Mouse (Mus musculus): ENCODE measurements around the gene Sergef.

Gene Sergef

DNA sequence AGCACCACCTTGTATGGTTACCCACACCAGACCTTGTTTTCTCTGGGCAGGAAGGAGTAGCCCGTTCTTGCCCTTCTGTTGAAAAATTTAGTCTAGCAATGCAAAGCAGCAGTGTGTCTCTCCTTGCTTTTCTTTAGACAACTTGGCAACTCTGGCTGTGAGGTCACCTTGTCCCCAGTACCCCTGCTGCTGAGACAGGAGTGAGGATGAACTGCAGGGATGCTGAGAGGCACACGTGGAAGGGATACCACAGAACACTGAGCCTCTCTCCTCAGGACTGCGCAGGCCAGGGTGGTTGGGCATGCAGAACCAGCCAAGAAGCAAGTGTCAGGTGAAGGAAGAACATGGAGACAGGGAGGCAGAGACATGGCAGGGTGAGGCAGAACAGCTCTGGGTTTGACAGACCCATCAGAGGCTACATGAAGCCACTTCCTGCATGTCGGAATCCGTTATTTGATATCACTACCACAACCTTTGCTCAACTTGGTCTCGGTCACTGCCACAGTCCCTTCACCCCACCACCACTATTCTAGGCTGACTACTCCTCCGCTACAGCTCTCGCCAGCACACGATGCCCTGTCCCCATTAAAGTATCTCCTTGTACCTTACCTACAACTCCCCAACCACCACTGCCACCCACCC lies 103.0 kb downstream of the Sergef start:
- no peak for DNase-seq

GRCm38 (mm10) chr7:46535429-46535799 lies 104.2 kb downstream of the Sergef start:
- peak; percentile 58 for DNase-seq

GRCm38 (mm10) chr7:46534767-46535428 lies 104.7 kb downstream of the Sergef start:
- DNase-seq, result no peak

GRCm38 (mm10) chr7:46533518-46533917 lies 106.1 kb downstream of the Sergef start:
- DNase-seq, result no peak

- DNase-seq, result no peak
These were observed 108.3 kb downstream of the Sergef start for GRCm38 (mm10) chr7:46531345-46531744.

DNA sequence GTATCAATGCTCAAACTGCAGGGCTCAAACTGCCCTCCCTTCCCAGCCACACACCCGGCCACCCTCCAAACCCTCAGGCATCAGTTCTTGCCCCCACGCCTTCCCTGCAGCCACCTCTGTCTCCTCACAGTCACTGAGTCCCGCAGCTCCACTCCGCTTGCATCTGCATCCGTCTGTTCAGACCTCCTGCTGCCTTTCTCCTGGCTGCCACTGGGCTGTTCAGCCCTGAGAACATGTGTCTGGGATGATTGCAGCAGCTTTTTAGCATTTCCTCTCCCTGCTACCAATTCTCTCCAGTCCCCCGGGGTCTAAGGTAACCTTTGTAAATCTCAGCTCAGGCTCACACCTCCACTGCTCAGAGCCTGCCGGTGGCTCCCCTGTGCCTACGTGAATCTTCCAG lies 109.7 kb downstream of the Sergef start:
- no peak for DNase-seq

GRCm38 (mm10) chr7:46529259-46529658 lies 110.3 kb downstream of the Sergef start:
- no peak for DNase-seq

DNA sequence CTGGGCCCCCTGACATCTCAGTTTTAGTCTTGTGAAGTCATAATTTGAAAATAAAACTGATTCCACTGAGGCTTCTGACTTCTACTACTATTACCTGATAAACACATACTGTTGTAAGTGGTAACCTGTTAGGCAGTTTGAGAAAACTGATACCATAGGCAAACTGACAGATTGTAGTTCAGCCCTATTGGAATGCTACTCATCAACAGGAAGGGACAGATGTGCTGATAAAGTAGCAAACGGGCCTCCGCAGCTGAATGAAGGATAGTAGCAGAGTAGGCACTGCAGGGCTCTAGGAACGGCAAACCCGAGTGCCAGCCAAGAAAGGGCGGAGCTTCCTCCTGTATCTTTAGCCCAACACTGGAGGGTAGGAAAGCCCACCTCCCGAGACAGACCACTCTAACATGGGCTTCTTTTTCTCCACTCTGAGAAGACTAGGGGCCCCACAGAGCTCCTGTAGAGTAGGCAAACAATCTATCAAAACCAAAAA lies 112.9 kb downstream of the Sergef start:
- no peak for DNase-seq

DNA sequence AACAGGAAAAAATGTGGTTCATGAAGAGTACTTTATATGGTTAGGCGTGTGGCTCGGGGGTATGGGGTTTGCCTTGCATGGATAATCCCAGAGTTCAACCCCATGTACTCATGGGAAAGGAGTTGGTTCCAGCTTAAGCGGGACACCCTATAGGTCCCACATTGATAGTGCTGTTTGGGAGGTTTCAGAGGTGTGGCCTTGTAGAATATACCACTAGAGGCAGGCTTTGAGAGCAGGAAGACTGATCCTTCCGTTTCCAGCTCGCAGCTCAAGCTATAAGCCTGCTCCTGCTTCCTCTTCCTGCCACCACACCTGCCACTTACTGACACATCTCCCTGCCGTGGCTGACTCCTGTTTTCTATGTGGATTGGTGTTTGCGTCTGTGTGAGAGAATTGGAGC lies 116.4 kb downstream of the Sergef start:
- DNase-seq, result no peak

DNA sequence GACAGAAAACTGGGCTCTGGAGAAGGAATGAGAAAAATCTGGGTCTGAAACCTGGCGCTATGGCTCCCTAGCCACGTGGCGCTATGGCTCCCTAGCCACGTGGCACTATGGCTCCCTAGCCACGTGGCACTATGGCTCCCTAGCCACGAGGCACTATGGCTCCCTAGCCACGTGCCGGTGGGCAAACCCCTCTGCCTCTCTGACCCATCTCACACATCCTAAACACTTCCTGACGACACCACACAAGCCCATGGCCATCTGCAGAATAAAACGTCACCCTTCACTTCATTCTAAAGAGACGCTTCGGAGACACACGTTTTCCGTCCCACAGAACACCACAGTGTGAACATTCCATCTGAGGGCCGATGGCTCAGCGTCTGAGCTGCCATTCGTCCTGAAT lies 117.8 kb downstream of the Sergef start:
- DNase-seq, result no peak

DNA sequence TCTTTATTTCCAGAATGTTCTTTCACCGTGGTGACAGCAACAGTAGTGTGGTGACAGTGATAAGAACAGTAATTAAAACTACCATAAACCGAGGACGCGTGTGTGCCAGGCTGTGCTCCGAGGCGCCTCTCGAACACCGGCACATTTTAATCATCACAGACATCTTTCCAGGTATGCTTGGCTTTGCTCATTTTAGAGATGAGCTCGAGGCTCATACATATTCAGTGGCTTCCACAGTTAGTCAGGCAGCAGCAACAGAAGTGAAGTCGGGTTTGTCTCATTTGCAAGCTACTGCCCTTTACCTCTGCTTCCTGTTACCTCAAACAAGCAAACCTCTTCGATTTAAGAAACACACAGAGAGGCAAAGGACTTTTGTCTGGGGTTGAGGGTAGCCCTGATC lies 120.5 kb downstream of the Sergef start:
- no peak for DNase-seq

- DNase-seq, result no peak
These were observed 122.4 kb downstream of the Sergef start for GRCm38 (mm10) chr7:46517158-46517557.

DNA sequence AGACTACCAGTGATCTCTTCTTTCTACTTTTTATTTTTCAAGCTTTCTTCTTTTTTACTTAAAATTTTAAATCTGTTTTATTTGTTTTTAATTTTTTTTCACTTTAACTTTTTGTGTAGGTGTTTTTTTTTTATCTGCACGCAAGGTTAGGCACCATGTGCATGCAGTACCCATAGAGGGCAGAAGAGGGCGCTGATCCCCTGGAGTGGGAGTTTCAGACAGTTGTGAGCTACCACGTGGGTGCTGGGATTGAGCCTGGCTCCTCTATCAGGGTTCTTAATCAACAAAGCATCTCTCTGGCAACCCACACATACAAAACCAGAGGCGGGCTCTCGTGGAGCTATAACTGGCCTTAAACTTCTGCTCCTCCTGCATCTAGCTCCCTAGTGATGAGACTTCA lies 123.6 kb downstream of the Sergef start:
- no peak for DNase-seq

GRCm38 (mm10) chr7:46514981-46515380 lies 124.6 kb downstream of the Sergef start:
- no peak for DNase-seq

GRCm38 (mm10) chr7:46513562-46513961 lies 126.0 kb downstream of the Sergef start:
- no peak for DNase-seq

GRCm38 (mm10) chr7:46512792-46513191 lies 126.8 kb downstream of the Sergef start:
- no peak for DNase-seq

DNA sequence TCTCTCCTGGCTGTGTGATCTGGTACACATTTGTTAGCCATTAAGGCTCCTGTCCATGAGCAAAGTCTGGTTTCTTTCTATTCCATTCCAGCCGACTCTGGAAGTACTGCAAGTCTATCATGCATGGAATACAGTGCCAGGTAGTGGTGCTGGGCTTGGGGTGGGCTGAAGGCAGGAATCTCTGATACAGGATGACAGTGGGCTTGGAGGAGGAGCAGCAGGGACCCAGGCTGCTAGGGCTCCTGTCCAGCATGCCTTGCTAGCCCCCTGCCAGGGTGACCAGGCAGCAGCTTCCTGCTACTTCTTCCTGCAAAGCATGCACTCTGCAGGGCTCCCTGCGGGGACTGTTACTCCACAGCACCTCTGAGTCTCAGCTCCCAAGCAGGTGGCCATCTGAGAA lies 128.8 kb downstream of the Sergef start:
- DNase-seq, result no peak

DNA sequence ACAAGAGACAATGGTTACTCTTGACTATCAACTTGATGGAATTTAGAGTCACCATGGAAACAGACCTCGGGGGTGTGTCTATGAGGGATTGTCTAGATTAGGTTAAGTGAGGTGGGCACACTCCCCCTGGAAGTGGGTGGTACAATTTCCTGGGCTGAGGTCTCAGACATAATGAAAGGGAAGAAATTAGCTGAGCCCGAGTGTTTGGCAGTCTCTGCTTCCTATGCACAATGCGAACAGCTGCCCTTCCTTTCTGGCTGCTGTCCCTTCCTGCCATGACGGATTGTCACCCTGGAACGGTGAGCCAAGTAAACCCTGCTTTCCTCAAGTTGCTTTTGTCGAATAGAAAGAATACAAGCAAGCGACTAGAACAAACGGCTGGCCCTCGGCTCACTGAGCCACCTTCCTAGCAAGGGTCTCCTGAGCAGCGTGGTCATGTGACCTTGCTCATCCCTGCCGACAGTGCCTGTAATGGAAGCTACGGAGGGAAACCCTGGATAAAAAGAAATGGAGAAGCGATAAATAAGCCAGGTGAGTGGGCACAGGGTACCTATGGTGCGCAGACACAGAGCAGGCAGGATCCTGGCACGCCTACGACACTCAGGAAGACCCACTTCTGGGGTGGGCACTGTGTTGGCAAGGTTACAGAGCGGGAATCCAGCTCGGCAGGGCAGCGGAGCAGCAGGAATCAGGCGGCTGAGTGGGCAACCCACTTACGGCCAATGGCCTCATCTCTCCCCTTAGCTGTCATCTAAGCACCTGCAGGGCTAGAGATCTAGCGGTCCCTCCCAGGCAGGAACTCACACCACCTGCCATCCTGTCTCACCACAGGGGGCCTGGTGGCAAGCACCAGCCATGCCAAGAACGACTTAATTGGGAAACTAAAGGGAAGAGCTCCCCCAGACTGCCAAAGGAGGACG lies 130.0 kb downstream of the Sergef start:
- peak; percentile 45 for DNase-seq

DNA sequence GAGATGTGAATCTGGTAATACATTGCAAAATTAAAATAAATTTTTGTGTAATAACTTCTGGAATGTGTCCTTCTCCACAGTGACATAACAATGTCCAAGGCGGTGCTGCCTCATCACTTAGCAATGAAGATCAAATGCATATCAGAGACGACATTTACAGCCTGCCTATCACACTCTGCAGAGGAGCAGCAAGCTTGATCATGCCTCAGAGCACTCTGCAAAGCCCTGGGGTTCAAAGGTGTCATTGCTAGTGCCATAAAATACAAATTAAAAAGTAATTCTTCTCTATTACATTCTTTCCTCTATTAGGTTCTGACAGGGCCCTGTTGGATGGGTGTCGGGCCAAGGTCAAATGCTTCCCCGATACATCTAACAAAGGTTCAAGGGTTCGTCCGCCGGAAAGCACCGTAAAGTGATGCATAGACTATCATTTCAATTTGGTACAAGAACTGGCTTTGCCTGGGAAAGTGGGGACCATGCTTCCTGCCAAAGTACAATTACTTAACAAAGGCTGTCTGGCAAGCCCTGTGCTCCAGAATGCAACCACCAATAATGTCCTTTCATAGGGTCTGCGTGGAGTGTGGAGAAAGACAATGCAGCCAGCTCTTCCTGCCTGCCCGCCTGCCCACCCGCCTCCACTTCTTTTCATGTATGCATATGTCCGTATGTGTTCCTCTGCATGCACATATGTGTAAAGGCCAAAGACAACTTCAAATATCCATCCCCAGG lies 130.9 kb downstream of the Sergef start:
- DNase-seq, result peak; percentile 51

- no peak for DNase-seq
These were observed 135.4 kb downstream of the Sergef start for GRCm38 (mm10) chr7:46504157-46504556.

GRCm38 (mm10) chr7:46502650-46503049 lies 137.0 kb downstream of the Sergef start:
- DNase-seq, result no peak

GRCm38 (mm10) chr7:46501458-46501857 lies 138.1 kb downstream of the Sergef start:
- DNase-seq, result no peak

DNA sequence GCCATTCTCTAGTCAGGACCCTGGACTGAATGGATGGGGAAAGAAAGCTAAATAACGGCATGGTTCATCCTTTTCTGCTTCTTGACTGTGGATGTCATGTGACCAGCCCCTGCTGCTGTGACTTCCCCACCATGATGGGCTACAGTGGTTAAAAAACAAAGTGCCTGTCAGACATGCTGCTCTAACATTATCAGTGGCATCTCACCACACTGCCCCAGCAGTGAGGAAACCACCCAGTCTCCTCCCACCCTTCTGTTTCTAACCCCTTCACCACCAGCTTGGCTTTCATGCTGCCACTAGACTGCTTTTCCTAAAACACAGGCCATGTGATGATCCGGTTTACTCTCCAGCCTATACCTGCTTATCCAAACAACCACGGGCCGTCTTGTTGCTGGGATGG lies 140.0 kb downstream of the Sergef start:
- no peak for DNase-seq

Measured in kidney, postnatal 10 days (tissue).